Mouse (Mus musculus): ENCODE data around the gene Nedd9. TPM values are rescaled to one million over a fixed set of nuclear protein-coding genes. Genes with fewer than 3 reads are reported as not detected.

The Nedd9 gene
- polyA plus RNA-seq (2015; fragmentation: Nextera tagmentation; extraction: Ambion mirVana) = 4.0 and 5.2 TPM in 2 replicates

DNA sequence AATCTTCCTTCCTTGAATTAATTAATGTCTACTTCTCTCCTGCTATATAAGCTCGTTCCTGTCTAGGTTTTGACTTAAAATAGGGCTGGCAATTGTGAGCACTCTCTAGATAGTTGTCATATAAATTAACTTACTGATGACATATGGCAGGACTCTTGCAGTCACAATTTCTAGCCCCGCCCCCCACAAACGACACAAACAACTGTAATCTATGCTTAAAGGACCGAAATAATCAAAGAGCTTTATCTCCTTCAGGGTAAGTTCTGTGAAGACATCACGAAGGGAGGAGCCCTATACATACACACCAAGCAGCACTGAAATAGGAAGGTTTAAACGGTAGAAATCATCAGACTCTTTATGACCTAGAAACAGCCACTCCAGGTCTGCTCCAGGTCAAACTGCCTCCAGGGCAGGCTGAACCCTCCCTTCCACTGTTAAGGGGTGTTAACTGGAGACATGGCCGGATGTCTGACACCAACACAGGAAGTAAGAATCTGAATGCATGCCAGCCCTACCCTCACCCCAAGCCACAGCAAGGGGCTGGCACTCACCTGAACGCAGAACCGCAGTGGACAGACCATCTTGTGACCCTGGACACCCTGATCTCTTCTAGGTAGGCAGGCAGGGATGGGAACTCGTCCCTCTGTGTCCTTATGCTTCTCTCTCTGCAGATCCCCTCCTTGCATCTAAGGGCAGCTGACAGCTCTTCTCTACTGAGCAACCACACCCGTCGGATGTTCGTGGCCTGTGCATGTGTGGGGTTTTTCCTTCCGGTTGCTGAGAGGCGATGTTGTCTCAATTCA is at the start of gene Nedd9:
Nedd9 (minus strand) TSS at position 757 of the 803 bp plus-strand sequence.
- Histone ChIP-seq H3K27me3 (no peaks in the 10 kb centered on the region), H3K4me3 (replicated peaks) (peak within 1 kb of the TSS; percentile 33), H3K36me3 (replicated peaks) (no peaks in the 10 kb centered on the region), H3K27ac (replicated peaks) (peak within 1 kb of the TSS; percentile 62), H3K4me2 (peak within 1 kb of the TSS; percentile 30), H3K9ac (no peak within 1 kb of the TSS), H3K4me1 (replicated peaks) (no peaks in the 10 kb centered on the region), H3K9me3 (replicated peaks) (no peaks in the 10 kb centered on the region)
- ATAC-seq (ENCODE audit: insufficient read depth) = peak; percentile 60
- WGBS (ENCODE audit: insufficient replicate concordance) = 11% methylated on average over 15 of the region's 15 CpGs

DNA sequence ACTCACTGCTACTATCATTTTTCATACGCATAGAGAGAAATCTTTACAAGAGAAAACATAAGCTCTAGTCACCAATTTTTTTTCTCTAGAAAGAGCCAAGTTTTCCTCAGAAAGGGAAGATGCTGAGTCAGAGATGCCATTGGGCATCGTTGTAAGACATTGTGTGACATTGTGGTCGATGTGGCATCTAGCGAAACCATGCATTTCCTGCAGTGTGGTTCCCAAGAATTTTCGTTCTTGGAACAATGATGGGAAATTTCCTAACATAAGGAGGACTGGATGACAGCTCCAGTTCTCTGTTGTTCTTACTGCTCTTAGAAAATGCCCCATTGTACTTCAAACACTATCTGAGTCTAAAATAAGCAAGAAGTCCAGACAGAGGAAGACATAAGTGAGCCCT is 45.5 kb upstream of the Nedd9 start:
- Histone ChIP-seq H3K9ac (no peak overlapping the region), H3K9me3 (replicated peaks) (no peaks in the 10 kb centered on the region), H3K4me1 (replicated peaks) (no peaks in the 10 kb centered on the region), H3K27me3 (no peaks in the 10 kb centered on the region), H3K27ac (replicated peaks) (no peak overlapping the region), H3K36me3 (replicated peaks) (no peaks in the 10 kb centered on the region), H3K4me2 (no peak overlapping the region), H3K4me3 (replicated peaks) (no peak overlapping the region)
- no peak for ATAC-seq (ENCODE audit: insufficient read depth)
- WGBS (ENCODE audit: insufficient replicate concordance) = 29% methylated on average over 5 of the region's 5 CpGs

- Histone ChIP-seq H3K9me3 (replicated peaks) (no peaks in the 10 kb centered on the region), H3K4me3 (replicated peaks) (no peak overlapping the region), H3K27ac (replicated peaks) (no peak overlapping the region), H3K4me1 (replicated peaks) (no peaks in the 10 kb centered on the region), H3K36me3 (replicated peaks) (no peaks in the 10 kb centered on the region), H3K4me2 (no peak overlapping the region), H3K27me3 (no peaks in the 10 kb centered on the region), H3K9ac (no peak overlapping the region)
- no peak for ATAC-seq (ENCODE audit: insufficient read depth)
These were observed 43.2 kb upstream of the Nedd9 start for GRCm38 (mm10) chr13:41530326-41530725.

DNA sequence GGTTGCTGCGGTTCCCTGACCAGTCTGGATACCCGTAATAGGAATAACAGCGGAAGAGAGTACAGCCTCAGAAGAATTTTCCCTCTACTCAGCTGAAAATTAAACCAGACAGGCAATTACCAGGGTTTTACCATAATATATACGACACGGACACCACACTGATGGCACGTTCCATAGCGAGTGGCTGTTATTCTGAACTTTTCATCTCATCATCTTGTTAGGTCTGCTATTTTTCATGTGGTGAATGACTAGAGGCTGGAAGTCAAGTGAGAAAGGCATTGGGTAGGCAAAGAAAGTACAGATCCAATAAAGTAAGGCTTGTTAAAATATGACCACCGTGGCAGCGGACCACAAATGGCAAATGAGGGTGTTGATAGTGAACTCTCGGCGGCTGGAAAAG is 37.0 kb upstream of the Nedd9 start:
- Histone ChIP-seq H3K4me3 (replicated peaks) (no peak overlapping the region), H3K36me3 (replicated peaks) (no peaks in the 10 kb centered on the region), H3K27ac (replicated peaks) (no peak overlapping the region), H3K9ac (no peak overlapping the region), H3K4me2 (no peak overlapping the region), H3K27me3 (no peaks in the 10 kb centered on the region), H3K9me3 (replicated peaks) (no peaks in the 10 kb centered on the region), H3K4me1 (replicated peaks) (no peaks in the 10 kb centered on the region)
- ATAC-seq (ENCODE audit: insufficient read depth) = no peak
- WGBS (ENCODE audit: insufficient replicate concordance) = 84% methylated on average over 11 of the region's 11 CpGs

DNA sequence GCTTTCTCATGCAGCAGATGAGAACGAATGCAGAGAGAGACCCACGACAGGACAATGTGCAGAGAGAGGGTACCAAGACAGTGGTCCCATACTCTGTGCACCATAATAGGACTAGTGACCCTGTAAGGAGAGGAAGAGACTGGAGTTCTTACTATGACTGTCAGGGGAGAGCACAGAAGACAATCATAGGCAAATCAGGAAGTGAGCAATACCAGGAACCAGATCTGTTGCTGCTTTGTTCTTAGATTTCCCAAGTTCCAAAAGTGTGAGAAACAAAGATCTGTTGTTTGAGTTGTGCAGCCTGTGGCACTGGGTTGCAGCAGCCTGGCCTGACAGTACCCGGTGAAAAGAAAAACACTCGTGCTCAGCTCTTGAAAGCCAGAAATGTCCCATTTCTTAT is 34.1 kb upstream of the Nedd9 start:
- Histone ChIP-seq H3K4me3 (replicated peaks) (no peak overlapping the region), H3K9me3 (replicated peaks) (no peaks in the 10 kb centered on the region), H3K4me1 (replicated peaks) (no peaks in the 10 kb centered on the region), H3K9ac (no peak overlapping the region), H3K36me3 (replicated peaks) (no peaks in the 10 kb centered on the region), H3K4me2 (no peak overlapping the region), H3K27ac (replicated peaks) (no peak overlapping the region), H3K27me3 (no peaks in the 10 kb centered on the region)
- ATAC-seq (ENCODE audit: insufficient read depth) = no peak
- 51% methylated on average over 4 of the region's 4 CpGs for WGBS (ENCODE audit: insufficient replicate concordance)

DNA sequence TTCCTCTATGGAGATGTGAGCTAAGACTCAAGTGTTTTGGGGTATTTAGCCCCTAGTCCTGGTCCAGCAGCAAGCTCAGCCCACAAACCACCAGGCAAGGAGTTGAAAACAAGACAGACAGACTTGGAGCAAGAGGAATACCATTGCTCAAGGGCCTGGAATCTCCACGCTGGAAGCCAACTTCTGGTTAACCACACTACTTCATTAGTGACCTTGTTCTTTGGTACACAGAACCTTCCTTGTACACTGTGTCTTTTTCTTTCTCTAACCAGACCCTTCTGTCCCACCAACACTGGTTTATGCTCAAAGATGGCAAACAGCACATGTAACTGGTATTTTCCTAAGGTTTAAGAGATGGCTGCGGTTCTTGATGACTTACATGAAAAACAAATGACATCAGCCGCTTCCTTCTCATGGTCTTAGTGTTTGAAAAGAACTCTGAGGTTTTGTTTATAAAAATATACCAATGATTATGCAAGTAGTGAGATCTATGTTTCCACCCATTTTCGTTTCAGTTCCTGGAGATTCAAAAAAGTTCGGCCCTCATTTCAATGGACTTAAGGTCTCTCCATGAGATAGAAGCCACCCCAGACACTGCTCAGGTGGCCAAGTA is 33.5 kb upstream of the Nedd9 start:
- no peak overlapping the region for H3K27ac ChIP-seq (replicated peaks)
- H3K4me1 ChIP-seq (replicated peaks) = no peaks in the 10 kb centered on the region
- WGBS (ENCODE audit: insufficient replicate concordance) = 65% methylated on average over 5 of the region's 5 CpGs
- H3K27me3 ChIP-seq = no peaks in the 10 kb centered on the region
- no peaks in the 10 kb centered on the region for H3K36me3 ChIP-seq (replicated peaks)
- no peak for ATAC-seq (ENCODE audit: insufficient read depth)
- no peak overlapping the region for H3K4me2 ChIP-seq
- no peak overlapping the region for H3K9ac ChIP-seq
- H3K4me3 ChIP-seq (replicated peaks) = no peak overlapping the region
- no peaks in the 10 kb centered on the region for H3K9me3 ChIP-seq (replicated peaks)

DNA sequence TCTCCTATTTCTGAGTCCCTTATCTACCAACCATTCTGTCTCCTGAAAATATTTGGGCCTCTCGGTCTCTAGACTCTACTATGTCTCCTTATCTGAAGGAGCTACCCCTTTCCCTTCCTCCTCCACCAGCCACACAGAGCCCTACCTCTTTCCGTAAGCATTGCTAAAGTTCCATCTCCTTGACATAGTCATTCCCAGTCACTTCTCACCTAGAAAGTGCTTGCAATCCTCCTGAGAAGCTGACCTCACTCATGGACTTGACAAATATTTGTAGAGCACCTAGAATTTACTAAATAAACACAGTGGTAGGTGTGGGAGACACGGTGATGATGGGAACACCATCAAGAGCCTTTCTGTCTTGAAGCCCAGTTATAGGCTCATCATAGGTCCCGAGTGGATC is 32.6 kb upstream of the Nedd9 start:
- 54% methylated on average over 4 of the region's 4 CpGs for WGBS (ENCODE audit: insufficient replicate concordance)
- H3K9ac ChIP-seq = no peak overlapping the region

GRCm38 (mm10) chr13:41517193-41517592 is 30.0 kb upstream of the Nedd9 start:
- 66% methylated on average over 4 of the region's 4 CpGs for WGBS (ENCODE audit: insufficient replicate concordance)
- Histone ChIP-seq H3K36me3 (replicated peaks) (no peaks in the 10 kb centered on the region), H3K27me3 (no peaks in the 10 kb centered on the region)

More for the DNA sequence above, 32.6 kb upstream of the Nedd9 start:
- Histone ChIP-seq H3K27ac (replicated peaks) (no peak overlapping the region), H3K4me3 (replicated peaks) (no peak overlapping the region), H3K9me3 (replicated peaks) (no peaks in the 10 kb centered on the region), H3K4me1 (replicated peaks) (no peaks in the 10 kb centered on the region), H3K27me3 (no peaks in the 10 kb centered on the region), H3K36me3 (replicated peaks) (no peaks in the 10 kb centered on the region), H3K4me2 (no peak overlapping the region)
- no peak for ATAC-seq (ENCODE audit: insufficient read depth)

GRCm38 (mm10) chr13:41515749-41516148 is 28.6 kb upstream of the Nedd9 start:
- no peak overlapping the region for H3K4me3 ChIP-seq (replicated peaks)
- no peaks in the 10 kb centered on the region for H3K4me1 ChIP-seq (replicated peaks)
- ATAC-seq (ENCODE audit: insufficient read depth) = no peak
- 45% methylated on average over 4 of the region's 4 CpGs for WGBS (ENCODE audit: insufficient replicate concordance)
- no peak overlapping the region for H3K27ac ChIP-seq (replicated peaks)
- no peaks in the 10 kb centered on the region for H3K36me3 ChIP-seq (replicated peaks)
- H3K4me2 ChIP-seq = no peak overlapping the region
- H3K9me3 ChIP-seq (replicated peaks) = no peaks in the 10 kb centered on the region
- H3K27me3 ChIP-seq = no peaks in the 10 kb centered on the region
- no peak overlapping the region for H3K9ac ChIP-seq

More at GRCm38 (mm10) chr13:41517193-41517592, 30.0 kb upstream of the Nedd9 start:
- no peak for ATAC-seq (ENCODE audit: insufficient read depth)
- Histone ChIP-seq H3K27ac (replicated peaks) (no peak overlapping the region), H3K4me3 (replicated peaks) (no peak overlapping the region), H3K4me1 (replicated peaks) (no peaks in the 10 kb centered on the region), H3K9ac (no peak overlapping the region), H3K9me3 (replicated peaks) (no peaks in the 10 kb centered on the region), H3K4me2 (no peak overlapping the region)

GRCm38 (mm10) chr13:41514918-41515317 is 27.8 kb upstream of the Nedd9 start:
- H3K9me3 ChIP-seq (replicated peaks) = no peaks in the 10 kb centered on the region
- no peak overlapping the region for H3K9ac ChIP-seq
- H3K27ac ChIP-seq (replicated peaks) = no peak overlapping the region
- H3K4me3 ChIP-seq (replicated peaks) = no peak overlapping the region
- 70% methylated on average over 8 of the region's 8 CpGs for WGBS (ENCODE audit: insufficient replicate concordance)
- no peaks in the 10 kb centered on the region for H3K36me3 ChIP-seq (replicated peaks)
- no peak overlapping the region for H3K4me2 ChIP-seq
- no peak for ATAC-seq (ENCODE audit: insufficient read depth)
- no peaks in the 10 kb centered on the region for H3K27me3 ChIP-seq
- H3K4me1 ChIP-seq (replicated peaks) = no peaks in the 10 kb centered on the region

DNA sequence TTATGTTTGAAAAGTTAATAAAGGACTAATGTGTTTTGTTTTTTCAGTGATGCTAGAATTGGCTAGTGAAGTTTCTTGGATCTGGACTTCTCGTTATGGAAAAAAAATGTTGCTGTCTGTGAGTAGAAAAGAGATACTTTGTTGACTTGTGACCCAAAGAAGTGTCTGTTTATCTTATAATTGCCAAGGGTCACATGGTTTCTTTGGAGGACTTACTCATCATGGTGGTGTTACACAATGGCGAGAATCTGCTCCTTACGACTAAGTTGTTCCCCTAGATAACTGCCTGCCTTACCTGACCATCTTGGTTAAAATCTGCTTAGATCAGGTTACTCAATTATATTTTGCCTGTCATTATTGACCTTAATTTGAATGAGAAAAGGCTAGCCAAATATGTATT is 26.3 kb upstream of the Nedd9 start:
- Histone ChIP-seq H3K4me3 (replicated peaks) (no peak overlapping the region), H3K27me3 (no peaks in the 10 kb centered on the region), H3K36me3 (replicated peaks) (no peaks in the 10 kb centered on the region), H3K4me2 (no peak overlapping the region), H3K9me3 (replicated peaks) (no peaks in the 10 kb centered on the region), H3K9ac (no peak overlapping the region), H3K4me1 (replicated peaks) (no peaks in the 10 kb centered on the region), H3K27ac (replicated peaks) (no peak overlapping the region)
- WGBS (ENCODE audit: insufficient replicate concordance) = 63% methylated on average over 3 of the region's 3 CpGs
- ATAC-seq (ENCODE audit: insufficient read depth) = no peak
